Mouse (Mus musculus): ENCODE data around the gene Agpat3.

- TF ChIP-seq EP300 (optimal IDR thresholded peaks at IDR 0.05), result no peak
- no peak for TF ChIP-seq CTCF (IDR thresholded peaks at IDR 0.05; ENCODE audit: low read depth)
These were observed 64.7 kb downstream of the Agpat3 start for GRCm38 (mm10) chr10:78287465-78288132.
